Mouse (Mus musculus) left cerebral cortex, adult 2 months (tissue): ENCODE measurements around the gene Stx6. TPM values are rescaled to one million over a fixed set of nuclear protein-coding genes. Genes with fewer than 3 reads are reported as not detected.
A peak's percentile ranks its signal among the peaks of the same experiment; 100 is the strongest.

Source experiments
- DNase-seq, 2 experiments: peaks; one replicate each; pipeline ENCODE4 v3.0.0; 2021 to 2022; ENCODE audit warnings: low spot score in 2 of 2, mixed read lengths in 1 of 2; ENCODE audit errors: extremely low spot score in 1 of 2
- H3K27ac ChIP-seq: fragments of 200-600 bp; 2 replicates; pipeline ENCODE4 v1.8.1; 2022
- H3K4me3 ChIP-seq: fragments of 200-600 bp; 2 replicates; pipeline ENCODE4 v1.8.1; 2022
- CTCF ChIP-seq: fragments of 200-600 bp; IDR thresholded peaks from 2 replicates; pipeline ENCODE4 v1.8.1; 2022; ENCODE audit warnings: antibody characterized with exemption, mild to moderate bottlenecking, moderate library complexity
- intact Hi-C: fragments of 180-260 bp; cut with DNase I; formaldehyde crosslinking; loops from one replicate; pipeline ENCODE4 v1.15.1; 2025
- total RNA-seq, 2 experiments: library from RNA; stranded (reverse); gene quantifications; 2 replicates each; pipeline ENCODE4 v1.2.3; 2021

Gene Stx6
- total RNA-seq, 2 experiments from 2014 or later: 114 to 120 TPM

DNA sequence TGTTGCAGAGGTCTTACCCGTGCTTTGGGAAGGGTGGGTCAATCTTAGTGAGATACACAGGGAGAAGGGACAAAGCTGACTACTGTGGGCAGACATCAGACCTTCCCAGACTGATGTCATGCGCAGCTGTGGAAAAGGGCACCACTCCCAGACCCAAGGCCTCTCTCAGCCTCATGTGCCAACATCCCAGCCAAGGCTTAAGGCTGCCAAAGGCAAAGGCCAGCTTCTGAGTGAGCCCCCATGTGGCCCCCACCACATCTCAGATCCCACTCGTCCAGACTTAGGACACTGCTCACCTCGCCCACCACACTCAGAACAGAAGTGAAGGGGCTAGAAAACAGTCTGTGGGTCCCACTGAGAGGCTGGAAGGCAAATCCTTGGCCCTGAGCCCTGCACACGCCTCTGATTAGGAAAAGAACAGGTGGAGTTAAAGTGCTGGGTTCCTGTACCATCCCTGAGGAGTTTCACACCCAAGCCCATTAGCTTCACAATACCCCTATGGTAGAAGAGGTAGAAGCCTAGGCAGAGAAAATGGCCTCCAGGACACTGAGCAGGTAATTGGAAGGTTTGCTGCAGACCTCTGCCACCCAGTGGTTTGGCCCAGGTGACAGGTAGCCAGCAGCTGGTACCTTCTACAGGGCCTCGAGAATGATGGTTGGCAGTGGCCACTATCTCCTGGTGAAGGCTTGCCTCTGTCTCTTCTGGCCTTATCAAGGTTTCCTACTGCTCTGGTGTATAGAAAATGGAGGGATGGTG is 81.6 kb downstream of the Stx6 start:
- H3K27ac ChIP-seq: peak overlapping the region; percentile 76
- H3K4me3 ChIP-seq: no peak overlapping the region
- intact Hi-C loops: no loop called here
- no peak for TF ChIP-seq CTCF
- DNase-seq: peak in 1 of 2 experiments; percentile 32

- DNase-seq: no peak
- H3K4me3 ChIP-seq: no peak overlapping the region
- H3K27ac ChIP-seq: no peak overlapping the region
- TF ChIP-seq CTCF: no peak
- intact Hi-C loops: no loop called here
Observed at GRCm38 (mm10) chr1:155241701-155242487, 83.4 kb downstream of the Stx6 start.

DNA sequence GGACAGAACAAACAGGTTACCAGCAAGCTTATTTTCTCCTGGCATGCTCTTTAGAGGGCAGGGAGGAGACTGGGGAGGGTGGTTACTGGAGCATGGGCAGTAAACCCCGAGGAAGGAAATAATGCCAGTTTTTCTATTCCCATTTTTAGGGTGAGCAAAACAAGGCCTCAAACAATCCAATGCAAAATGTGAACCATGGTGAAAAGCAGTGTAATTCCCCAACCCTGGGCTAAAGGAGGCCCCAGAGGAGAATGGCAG is 83.9 kb downstream of the Stx6 start:
- no peak overlapping the region for H3K27ac ChIP-seq
- H3K4me3 ChIP-seq: no peak overlapping the region
- DNase-seq: no peak
- TF ChIP-seq CTCF: no peak
- intact Hi-C loops: no loop called here

GRCm38 (mm10) chr1:155243797-155244770 is 85.6 kb downstream of the Stx6 start, which contains the start of gene BC034090:
TSS of gene BC034090 (minus strand) at chr1:155244444.
- Histone ChIP-seq H3K4me3 (peak within 1 kb of the TSS; percentile 49), H3K27ac (peak within 1 kb of the TSS; percentile 73)
- no peak for DNase-seq
- intact Hi-C loops: no loop called here
- TF ChIP-seq CTCF: no peak

DNA sequence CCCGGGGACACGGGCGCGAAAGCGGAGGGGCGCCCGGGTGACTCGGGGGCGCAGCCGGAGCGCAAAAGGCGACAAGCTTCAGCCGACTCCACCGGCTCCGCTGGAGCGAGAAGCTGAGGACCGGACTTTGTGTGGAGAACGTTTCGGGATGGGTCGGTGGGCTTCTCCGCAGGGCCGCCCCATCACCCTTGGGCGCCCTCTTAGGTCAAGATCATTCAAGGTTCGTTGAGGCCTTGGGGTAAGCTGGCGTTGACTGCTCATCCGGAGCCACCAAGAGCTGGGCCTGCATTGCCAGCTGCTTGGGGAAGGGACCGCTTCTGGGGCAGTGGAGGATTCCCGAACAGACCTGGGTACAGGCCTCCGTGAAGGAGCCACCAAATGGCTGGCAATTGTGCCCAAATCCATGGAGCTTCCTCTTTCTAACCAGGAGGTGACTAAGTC is 86.3 kb downstream of the Stx6 start:
- H3K4me3 ChIP-seq: peak overlapping the region; percentile 49
- intact Hi-C loops: no loop called here
- H3K27ac ChIP-seq: peak overlapping the region; percentile 73
- no peak for TF ChIP-seq CTCF
- DNase-seq: no peak

DNA sequence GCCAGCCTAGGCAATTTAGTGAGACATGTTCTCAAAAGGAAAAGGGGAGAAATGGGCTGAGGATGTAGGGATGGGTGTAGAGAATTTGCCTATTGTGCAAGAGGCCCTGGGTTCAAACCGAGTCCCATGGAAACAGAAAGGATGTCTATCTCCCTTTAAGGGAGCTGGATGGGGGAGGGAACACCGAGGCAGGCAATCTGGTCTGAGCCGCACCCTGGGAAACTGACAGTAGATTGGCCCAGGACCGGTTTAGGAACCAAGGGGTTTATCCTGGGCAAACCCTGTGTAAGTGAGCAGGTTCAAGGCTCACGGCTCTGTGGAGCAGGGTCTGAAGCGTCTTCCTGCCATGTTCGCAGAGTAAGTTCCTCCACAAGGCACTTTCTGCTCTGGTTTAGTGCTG is 87.0 kb downstream of the Stx6 start:
- intact Hi-C loops: no loop called here
- DNase-seq: no peak
- no peak overlapping the region for H3K27ac ChIP-seq
- no peak overlapping the region for H3K4me3 ChIP-seq
- TF ChIP-seq CTCF: no peak

GRCm38 (mm10) chr1:155247441-155247840 is 88.9 kb downstream of the Stx6 start:
- no peak overlapping the region for H3K4me3 ChIP-seq
- intact Hi-C loops: no loop called here
- TF ChIP-seq CTCF: no peak
- DNase-seq: no peak
- no peak overlapping the region for H3K27ac ChIP-seq

DNA sequence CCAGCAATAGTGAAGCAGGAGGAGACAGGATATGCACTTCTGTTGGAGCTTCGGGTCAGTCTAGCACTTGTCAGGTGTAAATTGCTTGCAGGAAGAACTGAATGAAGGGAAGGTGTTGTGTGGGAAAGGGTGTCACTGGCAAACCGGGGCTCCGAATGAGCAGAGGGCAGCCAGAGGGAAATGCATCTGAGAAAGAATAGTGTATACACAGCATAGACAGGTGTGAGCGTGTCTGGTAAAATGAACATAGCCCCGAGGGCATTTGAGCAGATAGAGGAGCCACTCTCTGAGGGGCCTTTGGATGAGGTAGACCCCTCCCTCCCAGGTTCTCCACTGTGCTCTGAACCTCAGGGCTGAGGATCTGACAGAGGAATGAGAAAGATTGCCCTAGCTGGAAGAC is 89.5 kb downstream of the Stx6 start:
- intact Hi-C loops: no loop called here
- Histone ChIP-seq H3K4me3 (no peak overlapping the region), H3K27ac (no peak overlapping the region)
- DNase-seq: no peak
- TF ChIP-seq CTCF: no peak

- intact Hi-C loops: no loop called here
Observed at GRCm38 (mm10) chr1:155249896-155250295, 91.4 kb downstream of the Stx6 start.

DNA sequence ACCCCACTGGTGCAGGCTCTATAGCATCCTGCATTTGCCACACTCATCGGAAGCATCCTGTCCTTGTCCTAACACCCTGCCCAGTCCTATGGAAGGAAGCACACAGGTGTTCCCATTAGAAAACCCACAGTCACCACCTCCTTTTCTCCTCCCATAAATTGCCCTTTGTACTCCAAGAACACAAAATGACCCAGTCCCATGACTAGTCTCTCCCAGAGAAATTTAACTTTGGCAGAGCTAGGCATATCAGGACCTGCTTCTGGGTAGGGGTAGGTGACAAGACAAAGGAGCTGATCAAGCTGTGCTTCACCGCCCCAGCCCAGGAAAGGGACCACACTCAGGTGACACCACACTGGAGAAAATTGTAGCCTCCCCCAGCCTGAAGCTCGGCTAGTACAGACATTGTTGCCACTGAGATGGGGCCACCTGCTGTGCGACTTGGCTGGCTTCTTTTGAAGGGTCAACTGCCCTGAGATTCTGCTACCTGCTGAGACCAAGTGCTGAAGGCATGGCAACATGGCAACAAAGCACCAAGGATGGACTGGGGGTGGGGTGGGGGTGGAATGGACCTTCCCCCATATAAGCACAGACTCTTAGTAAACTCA is 92.1 kb downstream of the Stx6 start:
- intact Hi-C loops: no loop called here
- H3K4me3 ChIP-seq: no peak overlapping the region
- DNase-seq: no peak
- no peak overlapping the region for H3K27ac ChIP-seq
- no peak for TF ChIP-seq CTCF

More at GRCm38 (mm10) chr1:155249896-155250295, 91.4 kb downstream of the Stx6 start:
- Histone ChIP-seq H3K4me3 (no peak overlapping the region), H3K27ac (no peak overlapping the region)
- TF ChIP-seq CTCF: no peak
- DNase-seq: no peak

DNA sequence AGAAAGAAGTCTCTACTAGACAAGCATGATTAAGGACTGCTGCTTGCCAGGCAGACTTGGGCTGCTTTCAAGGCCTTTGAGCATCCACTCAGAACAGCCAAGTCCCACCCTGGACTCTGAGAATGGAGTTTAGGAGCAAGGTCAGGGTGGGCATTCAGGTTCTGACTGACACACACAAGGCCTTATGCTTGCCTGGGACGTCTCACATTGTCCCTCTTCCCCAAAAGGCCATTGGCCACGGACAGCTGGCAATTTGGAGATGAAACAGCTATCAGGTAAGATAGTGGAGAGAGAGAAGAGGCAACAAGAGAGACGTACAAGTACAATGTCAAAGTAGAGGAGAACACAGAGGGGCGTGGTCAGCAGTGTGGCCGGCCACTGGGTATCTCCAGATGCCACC is 93.1 kb downstream of the Stx6 start:
- no peak for TF ChIP-seq CTCF
- intact Hi-C loops: no loop called here
- DNase-seq: no peak

More for the DNA sequence above, 93.1 kb downstream of the Stx6 start:
- H3K4me3 ChIP-seq: no peak overlapping the region
- H3K27ac ChIP-seq: no peak overlapping the region
